Mouse (Mus musculus): ENCODE results near the gene Prg3. TPM values are rescaled to one million over a fixed set of nuclear protein-coding genes. Genes with fewer than 3 reads are reported as not detected.

Gene Prg3
- polyA plus RNA-seq, 1 experiment from 2014 or later, result not detected

DNA sequence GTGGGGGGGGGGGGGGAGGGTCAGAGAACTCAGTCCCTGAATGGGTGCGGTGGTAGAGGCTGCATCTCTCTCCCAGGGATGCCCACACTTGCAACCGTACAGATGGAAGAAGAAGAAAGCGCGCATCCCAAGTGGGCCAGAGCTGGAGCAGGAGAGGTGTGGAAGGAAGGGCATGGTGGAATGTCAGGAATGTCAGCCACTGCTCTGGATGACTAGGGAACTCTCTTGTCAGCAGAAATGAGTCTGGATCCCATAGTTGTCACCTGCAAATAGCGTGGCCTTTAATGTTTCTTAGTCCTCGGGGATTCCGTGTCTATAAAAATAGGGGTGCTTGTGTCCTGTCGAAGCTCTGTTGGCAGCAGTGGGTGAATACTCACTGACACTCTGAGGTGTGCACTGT lies 14.6 kb downstream of the Prg3 start:
- 36% methylated on average over 8 of the region's 8 CpGs for WGBS
- Histone ChIP-seq H3K9ac (replicated peaks; ENCODE audit: low read depth) (no peak overlapping the region), H3K27ac (ENCODE audit: low read length) (no peak overlapping the region), H3K36me3 (ENCODE audit: insufficient read depth, low read length) (no peaks in the 10 kb centered on the region), H3K9me3 (ENCODE audit: low read length) (no peaks in the 10 kb centered on the region), H3K4me3 (ENCODE audit: low read depth, low read length) (no peak overlapping the region), H3K4me2 (replicated peaks; ENCODE audit: low read depth, low read length) (no peak overlapping the region), H3K4me1 (ENCODE audit: insufficient read depth, low read depth, low read length) (no peaks in the 10 kb centered on the region; the same call in 1 of the 2 replicates), H3K27me3 (replicated peaks; ENCODE audit: insufficient read depth, low read length) (no peaks in the 10 kb centered on the region)
- ATAC-seq (no peak), DNase-seq (ENCODE audit: low spot score) (no peak)
- TF ChIP-seq EP300 (IDR thresholded peaks at IDR 0.05), result no peak
- no peak for TF ChIP-seq CTCF (IDR thresholded peaks at IDR 0.05)

DNA sequence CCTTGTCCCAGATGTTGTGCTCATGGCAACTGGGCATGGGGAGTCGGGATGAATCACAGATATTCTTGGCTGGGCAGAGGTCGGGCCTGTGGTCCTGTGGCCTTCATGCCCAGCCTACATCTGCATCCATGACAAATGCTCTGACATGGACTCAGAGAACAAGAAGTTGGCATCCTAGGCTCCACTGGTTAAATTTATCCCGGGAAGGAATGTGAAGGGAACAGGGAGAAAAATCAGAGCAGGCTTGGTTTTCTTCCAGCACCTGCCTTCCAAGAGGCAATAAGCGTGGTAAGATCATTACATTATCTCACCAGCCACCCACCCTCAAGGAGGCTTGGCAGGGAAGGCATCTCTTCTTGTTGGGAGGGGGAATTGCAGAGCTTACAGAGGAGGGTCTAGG lies 16.3 kb downstream of the Prg3 start:
- Histone ChIP-seq H3K4me3 (ENCODE audit: low read depth, low read length) (no peak overlapping the region), H3K36me3 (ENCODE audit: insufficient read depth, low read length) (no peaks in the 10 kb centered on the region), H3K9me3 (ENCODE audit: low read length) (no peaks in the 10 kb centered on the region), H3K4me2 (replicated peaks; ENCODE audit: low read depth, low read length) (no peak overlapping the region), H3K27me3 (replicated peaks; ENCODE audit: insufficient read depth, low read length) (no peaks in the 10 kb centered on the region), H3K4me1 (ENCODE audit: insufficient read depth, low read depth, low read length) (no peaks in the 10 kb centered on the region; the same call in 1 of the 2 replicates), H3K27ac (ENCODE audit: low read length) (no peak overlapping the region), H3K9ac (replicated peaks; ENCODE audit: low read depth) (no peak overlapping the region)
- 76% methylated on average over 4 of the region's 4 CpGs for WGBS
- ATAC-seq (no peak), DNase-seq (ENCODE audit: low spot score) (no peak)
- TF ChIP-seq EP300 (IDR thresholded peaks at IDR 0.05), result no peak
- no peak for TF ChIP-seq CTCF (IDR thresholded peaks at IDR 0.05)

DNA sequence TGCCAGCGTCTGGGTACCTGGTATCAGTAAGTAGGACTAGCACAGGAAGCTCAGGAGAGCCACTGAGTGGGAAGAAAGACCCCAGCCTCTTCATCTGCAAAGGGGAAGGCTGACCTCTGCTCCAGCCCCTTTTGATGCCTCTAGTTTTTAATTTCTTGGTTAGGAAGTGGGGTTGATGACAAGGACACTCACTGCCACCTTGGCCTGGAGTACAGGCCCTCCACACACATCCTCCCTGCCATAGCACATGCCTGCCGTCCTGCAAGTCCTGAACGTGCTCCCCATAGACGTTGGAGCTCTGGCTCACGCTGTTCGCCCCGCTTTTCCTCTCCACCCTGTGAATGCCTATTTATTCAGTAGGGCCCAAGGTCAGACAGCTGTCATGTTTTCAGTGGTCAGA lies 18.6 kb downstream of the Prg3 start:
- WGBS, result 78% methylated on average over 7 of the region's 7 CpGs

DNA sequence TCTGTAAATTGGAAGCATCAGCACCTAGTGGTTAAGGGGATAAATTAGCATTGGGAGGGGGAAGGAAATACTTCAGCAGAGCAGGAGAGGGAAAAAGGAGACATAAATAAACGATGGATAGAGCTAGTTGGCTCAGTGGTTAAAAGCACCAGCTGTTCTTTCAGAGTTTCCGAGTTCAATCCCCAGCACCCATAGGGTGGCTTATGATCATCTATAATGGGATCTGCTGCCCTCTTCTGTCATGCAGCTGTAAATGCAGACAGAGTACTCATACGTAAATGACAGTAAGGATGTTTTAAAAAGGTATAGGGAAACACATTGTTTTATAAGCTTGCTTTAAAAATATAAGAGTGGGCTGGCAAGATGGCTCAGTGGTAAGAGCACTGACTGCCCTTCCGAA lies 19.7 kb downstream of the Prg3 start:
- peak; percentile 77 for TF ChIP-seq CTCF (IDR thresholded peaks at IDR 0.05)
- TF ChIP-seq EP300 (IDR thresholded peaks at IDR 0.05), result no peak
- Histone ChIP-seq H3K27me3 (replicated peaks; ENCODE audit: insufficient read depth, low read length) (no peaks in the 10 kb centered on the region), H3K4me2 (replicated peaks; ENCODE audit: low read depth, low read length) (no peak overlapping the region), H3K27ac (ENCODE audit: low read length) (no peak overlapping the region), H3K36me3 (ENCODE audit: insufficient read depth, low read length) (no peaks in the 10 kb centered on the region), H3K4me3 (ENCODE audit: low read depth, low read length) (no peak overlapping the region), H3K4me1 (ENCODE audit: insufficient read depth, low read depth, low read length) (no peaks in the 10 kb centered on the region; the same call in 1 of the 2 replicates), H3K9me3 (ENCODE audit: low read length) (no peaks in the 10 kb centered on the region), H3K9ac (replicated peaks; ENCODE audit: low read depth) (no peak overlapping the region)
- WGBS, result 16% methylated on average over 4 of the region's 4 CpGs
- ATAC-seq (no peak), DNase-seq (ENCODE audit: low spot score) (peak; percentile 63)

More for the DNA sequence above, 18.6 kb downstream of the Prg3 start:
- Histone ChIP-seq H3K4me3 (ENCODE audit: low read depth, low read length) (no peak overlapping the region), H3K9me3 (ENCODE audit: low read length) (no peaks in the 10 kb centered on the region), H3K9ac (replicated peaks; ENCODE audit: low read depth) (no peak overlapping the region), H3K27me3 (replicated peaks; ENCODE audit: insufficient read depth, low read length) (no peaks in the 10 kb centered on the region), H3K4me2 (replicated peaks; ENCODE audit: low read depth, low read length) (no peak overlapping the region), H3K4me1 (ENCODE audit: insufficient read depth, low read depth, low read length) (no peaks in the 10 kb centered on the region; the same call in 1 of the 2 replicates), H3K36me3 (ENCODE audit: insufficient read depth, low read length) (no peaks in the 10 kb centered on the region), H3K27ac (ENCODE audit: low read length) (no peak overlapping the region)
- DNase-seq (ENCODE audit: low spot score) (no peak), ATAC-seq (no peak)
- TF ChIP-seq CTCF (IDR thresholded peaks at IDR 0.05) (no peak), EP300 (IDR thresholded peaks at IDR 0.05) (no peak)

DNA sequence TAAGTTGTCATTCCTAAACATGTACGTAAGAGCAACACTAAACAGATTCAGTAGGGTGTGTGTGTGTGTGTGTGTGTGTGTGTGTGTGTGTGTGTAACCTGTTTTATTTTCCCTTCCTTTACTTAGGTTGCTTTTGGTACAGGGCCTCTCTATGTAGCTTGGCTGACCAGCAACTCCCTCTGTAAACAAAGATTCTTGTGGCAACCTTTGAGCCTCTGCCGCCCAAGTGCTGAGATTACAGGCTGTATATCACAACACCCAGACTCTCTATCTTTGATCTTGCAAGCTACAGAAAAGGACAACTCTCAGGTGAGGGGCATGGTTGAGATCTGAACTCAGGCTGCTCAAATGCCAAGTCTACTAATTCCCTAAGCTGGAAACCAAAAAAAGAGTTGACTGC lies 21.2 kb downstream of the Prg3 start:
- Histone ChIP-seq H3K4me3 (ENCODE audit: low read depth, low read length) (no peak overlapping the region), H3K27me3 (replicated peaks; ENCODE audit: insufficient read depth, low read length) (no peaks in the 10 kb centered on the region), H3K9ac (replicated peaks; ENCODE audit: low read depth) (no peak overlapping the region), H3K27ac (ENCODE audit: low read length) (no peak overlapping the region), H3K36me3 (ENCODE audit: insufficient read depth, low read length) (no peaks in the 10 kb centered on the region), H3K4me1 (ENCODE audit: insufficient read depth, low read depth, low read length) (no peaks in the 10 kb centered on the region; the same call in 1 of the 2 replicates), H3K9me3 (ENCODE audit: low read length) (no peaks in the 10 kb centered on the region), H3K4me2 (replicated peaks; ENCODE audit: low read depth, low read length) (no peak overlapping the region)
- ATAC-seq (no peak), DNase-seq (ENCODE audit: low spot score) (no peak)
- no peak for TF ChIP-seq CTCF (IDR thresholded peaks at IDR 0.05)
- TF ChIP-seq EP300 (IDR thresholded peaks at IDR 0.05), result no peak
- WGBS, result 46% methylated on average over 2 of the region's 2 CpGs

DNA sequence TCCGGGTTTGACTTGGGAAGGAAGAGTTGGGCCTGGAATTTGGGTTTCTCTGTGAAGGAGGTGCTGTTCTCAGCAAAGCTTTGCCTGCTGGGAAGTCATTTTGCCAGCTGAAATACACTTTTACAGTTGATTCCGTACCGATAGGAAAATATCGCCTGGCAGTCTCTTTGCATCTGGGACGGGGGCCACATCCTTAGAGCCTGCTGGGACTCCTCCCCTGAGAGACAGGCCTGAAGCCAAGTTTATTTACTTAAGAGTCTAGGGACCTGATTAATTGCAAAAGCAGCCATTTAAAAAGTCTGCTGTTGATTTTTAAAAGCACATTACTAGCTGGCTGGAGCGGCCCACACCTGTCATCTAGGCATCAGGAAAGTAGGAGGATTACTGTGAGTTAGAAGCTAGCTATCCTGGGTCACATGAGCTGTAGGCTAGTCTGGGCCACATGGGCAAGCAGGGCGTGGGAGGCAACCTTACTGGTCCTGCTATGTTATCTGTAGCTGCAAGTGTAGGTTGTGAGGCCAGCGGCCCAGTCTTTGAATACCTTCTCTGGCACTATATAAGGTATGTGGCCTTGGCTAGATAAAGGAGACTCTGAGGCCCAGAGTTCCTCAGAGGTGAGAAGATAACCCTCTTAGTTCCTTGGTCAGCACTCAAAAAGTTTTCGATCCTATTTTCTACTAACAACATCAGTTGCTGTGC lies 24.0 kb downstream of the Prg3 start:
- H3K27ac ChIP-seq (ENCODE audit: low read length), result no peak overlapping the region
- 26% methylated on average over 9 of the region's 9 CpGs for WGBS

More for the DNA sequence above, 24.0 kb downstream of the Prg3 start:
- Histone ChIP-seq H3K4me1 (ENCODE audit: insufficient read depth, low read depth, low read length) (no peaks in the 10 kb centered on the region; the same call in 1 of the 2 replicates), H3K27me3 (replicated peaks; ENCODE audit: insufficient read depth, low read length) (no peaks in the 10 kb centered on the region), H3K36me3 (ENCODE audit: insufficient read depth, low read length) (no peaks in the 10 kb centered on the region), H3K9ac (replicated peaks; ENCODE audit: low read depth) (no peak overlapping the region), H3K4me3 (ENCODE audit: low read depth, low read length) (no peak overlapping the region), H3K4me2 (replicated peaks; ENCODE audit: low read depth, low read length) (no peak overlapping the region), H3K9me3 (ENCODE audit: low read length) (no peaks in the 10 kb centered on the region)
- ATAC-seq (peak; percentile 30; the same call in 1 of the 2 replicates), DNase-seq (ENCODE audit: low spot score) (peak; percentile 27)
- no peak for TF ChIP-seq EP300 (IDR thresholded peaks at IDR 0.05)
- TF ChIP-seq CTCF (IDR thresholded peaks at IDR 0.05), result no peak
